Mouse (Mus musculus): ENCODE measurements at regions not wholly inside any gene's neighbourhood (a gene's known extent, or its start where the extent isn't known, plus 50 kb on each side); places are given as distances from the start of the nearest gene placed in this dataset.

DNA sequence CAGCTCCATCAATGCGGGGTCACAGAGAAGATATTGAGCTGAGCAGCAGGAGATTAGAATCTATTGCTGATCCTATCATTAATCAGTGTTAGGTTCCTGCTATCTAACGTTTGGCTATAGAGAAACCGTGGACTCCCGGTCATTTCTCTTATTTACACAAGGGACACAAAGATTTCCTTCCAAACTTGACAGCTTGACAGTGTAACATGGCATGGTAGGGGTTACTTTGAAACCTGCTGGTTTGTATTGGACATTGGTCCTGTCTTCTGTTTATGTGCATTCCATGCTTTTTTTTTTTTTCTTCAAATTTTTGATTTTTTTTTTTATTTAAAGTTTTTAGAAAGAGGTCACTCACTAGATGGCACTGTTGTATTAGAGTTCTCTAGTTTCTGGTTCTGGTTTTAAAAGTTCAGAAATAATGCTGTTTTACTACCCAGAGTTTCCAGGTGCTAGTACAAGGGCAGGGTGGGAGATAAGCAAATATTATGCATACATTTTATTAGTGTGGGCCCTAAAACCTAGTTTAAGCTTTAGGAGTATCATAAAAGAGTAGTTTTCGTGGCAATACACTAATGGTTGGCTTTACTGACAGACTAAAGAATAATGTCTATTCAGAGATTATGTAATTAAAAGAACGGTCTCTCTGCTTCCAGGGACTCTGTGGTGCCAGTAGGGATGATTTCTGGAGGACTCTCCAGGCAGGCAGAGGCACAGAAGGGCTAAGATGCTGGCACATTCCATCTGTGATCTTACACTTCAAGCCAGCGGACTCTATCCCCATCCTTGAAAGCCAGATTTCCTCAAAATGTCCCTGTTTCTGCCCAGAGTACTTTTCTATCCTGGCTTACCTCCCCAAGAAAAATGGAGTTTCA is 83.8 kb upstream of the Sel1l start:
- TF ChIP-seq GATA1 (IDR thresholded peaks at IDR 0.05; ENCODE audit: borderline replicate concordance, low read length) (no peak), FLI1 (IDR thresholded peaks at IDR 0.05; ENCODE audit: low read length) (no peak)

Data from megakaryocyte, embryonic 14.5 days (primary cell).